Mouse (Mus musculus): ENCODE data around the gene Hes7.

DNA sequence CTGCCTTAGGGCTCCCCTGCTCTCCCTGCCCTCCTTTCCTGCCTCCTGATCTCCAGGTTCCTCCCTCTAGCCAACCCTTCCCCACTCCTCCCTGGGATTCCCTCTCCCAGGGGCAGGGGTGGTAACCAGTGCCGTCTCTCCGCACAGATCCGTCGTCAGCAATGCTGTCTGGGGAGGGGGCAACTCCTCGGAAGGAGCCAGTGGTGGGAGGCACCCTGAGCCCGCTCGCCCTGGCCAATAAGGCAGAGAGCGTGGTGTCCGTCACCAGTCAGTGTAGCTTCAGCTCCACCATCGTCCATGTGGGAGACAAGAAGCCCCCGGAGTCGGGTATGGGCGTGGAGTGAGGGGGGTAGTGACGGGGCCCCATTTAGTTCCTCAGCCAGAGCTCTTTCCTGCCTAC lies 15.7 kb upstream of the Hes7 start:
- TF ChIP-seq RAD21 (IDR thresholded peaks at IDR 0.05; ENCODE audit: low read depth, low read length) (no peak), POLR2A (IDR thresholded peaks at IDR 0.05; ENCODE audit: control insufficient read depth in 1 of 2, insufficient read depth in 1 of 2, low read depth in 1 of 2, low read length in 2 of 2, poor library complexity in 1 of 2) (no peak), CTCF (IDR thresholded peaks at IDR 0.05 in 2 of 3, conservative IDR thresholded peaks at IDR 0.05 in 1 of 3; ENCODE audit: control insufficient read depth in 1 of 3, insufficient read depth in 1 of 3, low read depth in 2 of 3, low read length in 3 of 3, poor library complexity in 1 of 3, severe bottlenecking in 1 of 3) (no peak), EP300 (IDR thresholded peaks at IDR 0.05; ENCODE audit: low read depth in 1 of 2, low read length in 2 of 2) (no peak), TCF12 (IDR thresholded peaks at IDR 0.05; ENCODE audit: low read depth, low read length) (no peak), TAL1 (IDR thresholded peaks at IDR 0.05; ENCODE audit: low read length) (no peak), GATA1 (IDR thresholded peaks at IDR 0.05; ENCODE audit: low read depth, low read length) (no peak), ZNF384 (IDR thresholded peaks at IDR 0.05; ENCODE audit: low read depth, low read length) (no peak), USF1 (IDR thresholded peaks at IDR 0.05; ENCODE audit: low read depth, low read length) (no peak), CHD1 (IDR thresholded peaks at IDR 0.05; ENCODE audit: low read depth, low read length) (no peak), MAX (IDR thresholded peaks at IDR 0.05; ENCODE audit: low read length) (no peak)
